Mouse (Mus musculus) megakaryocyte progenitor cell, adult 5-6 weeks (primary cell): ENCODE data around the gene Olfr301. TPM values are rescaled to one million over a fixed set of nuclear protein-coding genes. Genes with fewer than 3 reads are reported as not detected.

Experiments used
- ATAC-seq: replicated peaks from 2 replicates; pipeline ENCODE4 v1.8.0; 2016; ENCODE audit warnings: mild to moderate bottlenecking, moderate TSS enrichment, inconsistent platforms; ENCODE audit not compliant: poor library complexity
- total RNA-seq, 2 experiments: library from RNA; stranded (forward) in 1 of 2; stranded (reverse) in 1 of 2; fragments of 157-497, 149-512 nt in 1 of 2; fragments of 200-1000 nt in 1 of 2; gene quantifications; 2 replicates each; pipeline versions ENCODE4 v1.2.3 to v1.2.4; 2015 to 2017

The Olfr301 gene
- not detected in 2 replicates for total RNA-seq (2015)
- total RNA-seq (2017), result not detected in 2 replicates

DNA sequence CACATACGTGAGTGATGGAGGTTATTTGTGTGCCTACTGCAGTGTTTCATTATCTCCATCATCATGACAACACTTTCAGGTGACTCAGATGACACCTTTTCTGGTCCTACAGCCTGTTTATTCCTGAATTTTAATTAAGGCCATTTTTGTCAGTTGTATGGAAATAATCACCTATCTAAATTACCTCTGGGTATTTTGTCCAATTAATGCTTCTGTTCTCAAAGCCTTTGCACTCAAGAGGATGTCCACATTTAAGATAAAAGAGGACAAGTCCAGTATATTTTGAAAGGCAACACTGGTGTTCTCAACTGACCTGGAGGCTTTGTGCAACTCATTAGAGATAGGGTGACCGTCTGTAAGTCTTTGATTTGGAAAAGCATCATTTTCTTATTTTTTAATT is at the start of gene Olfr301:
TSS of gene Olfr301 (plus strand) at position 301 of the 400 bp plus-strand sequence.
- no peak for ATAC-seq

DNA sequence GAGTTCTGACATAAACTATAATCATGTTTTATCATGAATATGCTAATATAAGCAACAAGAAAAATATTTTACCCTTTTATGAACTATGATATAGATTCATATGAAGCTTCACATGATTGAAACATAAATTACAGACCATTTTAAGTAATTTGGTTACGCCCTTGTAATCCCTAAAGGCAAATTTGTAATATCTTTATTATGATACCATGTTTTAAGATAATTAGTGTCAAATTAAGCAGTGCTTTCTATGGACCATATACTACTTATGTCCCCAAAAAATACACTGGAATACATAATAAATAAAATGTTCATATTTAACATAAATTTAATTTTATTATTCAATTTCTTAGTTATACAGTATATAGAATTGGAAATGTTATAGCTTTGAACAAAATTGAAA is 36.8 kb upstream of the Olfr301 start, which contains the start of gene Olfr305:
TSS of gene Olfr305 (minus strand) at position 101 of the 400 bp plus-strand sequence.
- no peak for ATAC-seq

DNA sequence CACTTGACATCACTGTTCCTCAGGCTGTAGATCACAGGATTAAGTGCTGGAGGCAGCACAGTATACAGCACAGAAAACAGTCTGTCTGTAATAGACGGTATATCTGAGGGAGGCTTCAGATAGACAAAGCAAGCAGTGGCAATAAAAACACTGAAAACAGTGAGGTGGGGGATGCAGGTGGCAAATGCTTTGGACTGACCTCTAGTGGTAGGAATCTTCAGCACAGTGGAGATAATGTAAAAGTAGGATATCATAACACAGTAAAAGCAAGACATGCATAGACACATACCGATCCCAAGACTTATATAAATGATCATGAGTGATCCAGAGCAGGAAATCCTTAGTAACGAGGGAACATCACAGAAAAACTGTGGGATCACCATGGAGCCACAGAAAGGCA is 17.9 kb upstream of the Olfr301 start:
- no peak for ATAC-seq

DNA sequence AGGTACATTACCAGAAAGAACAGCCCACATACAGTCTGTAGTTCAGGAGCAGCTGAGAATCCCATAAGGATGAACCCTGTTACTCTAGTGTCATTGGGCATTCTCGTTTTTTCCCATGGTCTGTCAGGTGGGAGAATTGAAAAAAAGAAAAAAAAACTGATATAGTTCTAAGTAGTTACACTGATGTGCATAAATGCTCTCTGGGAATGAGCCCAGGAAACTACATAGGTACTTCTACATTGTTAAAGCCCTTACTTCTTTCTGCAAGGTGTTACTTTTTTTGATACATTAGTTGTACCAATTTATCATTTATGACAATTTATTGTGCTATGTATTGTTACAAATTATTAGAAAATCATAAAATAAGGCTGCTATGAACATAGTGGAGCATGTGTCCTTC is 17.1 kb upstream of the Olfr301 start, which contains the start of gene Olfr304:
TSS of gene Olfr304 (minus strand) at position 101 of the 400 bp plus-strand sequence.
- ATAC-seq, result no peak

DNA sequence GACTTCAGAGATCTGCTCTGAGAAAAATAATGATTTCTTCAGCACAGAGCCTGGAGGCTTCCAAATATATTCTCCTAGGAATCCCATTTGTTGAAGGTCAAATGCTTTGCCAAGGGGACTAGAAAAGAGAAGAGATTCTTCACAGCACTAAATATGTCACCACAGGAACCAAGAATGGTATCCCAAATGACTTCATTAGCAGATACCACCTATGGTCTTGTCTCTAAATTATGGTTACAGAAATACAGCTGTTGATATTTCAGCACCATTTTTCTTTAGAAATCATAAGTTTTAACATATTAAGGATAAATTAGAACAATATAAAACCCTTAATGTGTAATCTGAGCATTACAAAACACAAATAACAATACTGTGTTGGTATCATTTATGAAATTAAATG is 6.0 kb upstream of the Olfr301 start, which contains the start of gene Olfr303:
TSS of gene Olfr303 (minus strand) at position 101 of the 400 bp plus-strand sequence.
- ATAC-seq, result no peak

DNA sequence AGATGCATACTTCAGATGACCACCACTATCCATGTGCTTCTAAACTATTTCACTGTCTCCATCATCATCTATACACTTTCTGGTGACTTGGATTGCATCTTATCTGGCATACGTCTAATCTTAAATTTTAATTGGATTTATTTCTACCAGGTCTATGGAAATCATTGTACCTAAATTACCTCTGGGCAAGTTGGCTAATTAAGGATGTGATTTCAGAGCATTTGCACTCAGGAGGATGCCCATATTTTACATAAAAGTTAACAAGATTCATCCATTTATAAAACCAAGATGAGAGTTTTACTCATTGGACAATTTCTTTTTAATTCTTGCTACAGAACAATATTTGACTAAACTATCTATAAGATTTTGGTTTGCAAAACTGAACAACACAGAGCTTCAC is 56.0 kb downstream of the Olfr301 start, which contains the start of gene Olfr299:
TSS of gene Olfr299 (plus strand) at position 301 of the 400 bp plus-strand sequence.
- no peak for ATAC-seq

Other genes starting within 250 kb of the Olfr301 start
- not detected in 2 replicates for gene Vmn2r75, start 232.1 kb upstream of the Olfr301 start, total RNA-seq (2015)
- not detected in 2 replicates for gene Vmn2r75, start 232.1 kb upstream of the Olfr301 start, total RNA-seq (2017)
- gene Vmn2r76, start 157.5 kb upstream of the Olfr301 start, total RNA-seq (2015), result not detected in 2 replicates
- not detected in 2 replicates for gene Vmn2r76, start 157.5 kb upstream of the Olfr301 start, total RNA-seq (2017)
- not detected in 2 replicates for gene Olfr310, start 126.7 kb upstream of the Olfr301 start, total RNA-seq (2015)
- not detected in 2 replicates for gene Olfr310, start 126.7 kb upstream of the Olfr301 start, total RNA-seq (2017)
- not detected in 2 replicates for gene Olfr309, start 90.1 kb upstream of the Olfr301 start, total RNA-seq (2015)
- gene Olfr309, start 90.1 kb upstream of the Olfr301 start, total RNA-seq (2017), result not detected in 2 replicates
- not detected in 2 replicates for gene Olfr308, start 78.2 kb upstream of the Olfr301 start, total RNA-seq (2015)
- not detected in 2 replicates for gene Olfr308, start 78.2 kb upstream of the Olfr301 start, total RNA-seq (2017)
- gene Olfr307, start 66.3 kb upstream of the Olfr301 start, total RNA-seq (2015), result not detected in 2 replicates
- gene Olfr307, start 66.3 kb upstream of the Olfr301 start, total RNA-seq (2017), result not detected in 2 replicates
- not detected in 2 replicates for gene Olfr305, start 36.9 kb upstream of the Olfr301 start, total RNA-seq (2015)
- not detected in 2 replicates for gene Olfr305, start 36.9 kb upstream of the Olfr301 start, total RNA-seq (2017)
- gene Olfr304, start 17.2 kb upstream of the Olfr301 start, total RNA-seq (2015), result not detected in 2 replicates
- not detected in 2 replicates for gene Olfr304, start 17.2 kb upstream of the Olfr301 start, total RNA-seq (2017)
- gene Olfr303, start 6.1 kb upstream of the Olfr301 start, total RNA-seq (2015), result not detected in 2 replicates
- not detected in 2 replicates for gene Olfr303, start 6.1 kb upstream of the Olfr301 start, total RNA-seq (2017)
- not detected in 2 replicates for gene Olfr299, start 56.1 kb downstream of the Olfr301 start, total RNA-seq (2015)
- gene Olfr299, start 56.1 kb downstream of the Olfr301 start, total RNA-seq (2017), result not detected in 2 replicates
- not detected in 2 replicates for gene Olfr298, start 88.6 kb downstream of the Olfr301 start, total RNA-seq (2015)
- gene Olfr298, start 88.6 kb downstream of the Olfr301 start, total RNA-seq (2017), result not detected in 2 replicates
- gene Olfr297, start 116.1 kb downstream of the Olfr301 start, total RNA-seq (2015), result not detected in 2 replicates
- gene Olfr297, start 116.1 kb downstream of the Olfr301 start, total RNA-seq (2017), result not detected in 2 replicates
- gene Olfr295, start 180.0 kb downstream of the Olfr301 start, total RNA-seq (2015), result not detected in 2 replicates
- not detected in 2 replicates for gene Olfr295, start 180.0 kb downstream of the Olfr301 start, total RNA-seq (2017)
- gene Olfr294, start 212.8 kb downstream of the Olfr301 start, total RNA-seq (2015), result not detected in 2 replicates
- not detected in 2 replicates for gene Olfr294, start 212.8 kb downstream of the Olfr301 start, total RNA-seq (2017)
- not detected in 2 replicates for gene Olfr293, start 245.2 kb downstream of the Olfr301 start, total RNA-seq (2015)
- gene Olfr293, start 245.2 kb downstream of the Olfr301 start, total RNA-seq (2017), result not detected in 2 replicates